In genomic region chr15:84672616-84673015, GRCm38 (mm10) we compare ENCODE assay signal across 15 mouse cellular contexts. TPM values are rescaled to one million over a fixed set of nuclear protein-coding genes. Genes with fewer than 3 reads are reported as not detected.
A peak's percentile ranks its signal among the peaks of the same experiment; 100 is the strongest.
DNase-seq lines count a peak whose midpoint lies in the region; ATAC-seq and TF ChIP-seq lines count a peak whose summit lies in the region.
"Had no signal": no experiment of that assay in that cellular context is flagged by ENCODE, and none has a peak within 500 bp of the region (broad histone marks: within the 10 kb centered on the region; RNA-seq: fewer than 3 reads in every experiment).

No protein-coding gene starts in this region.

- H3ac ChIP-seq in myocyte (ENCODE audit: control insufficient read depth, insufficient read length) = no peak overlapping the region

- 74% methylated on average over 3 of the region's 3 CpGs for WGBS in heart, embryonic 16.5 days
- WGBS in heart, embryonic 11.5 days (ENCODE audit: insufficient replicate concordance) = 66% methylated on average over 3 of the region's 3 CpGs
- 52% methylated on average over 3 of the region's 3 CpGs for WGBS in intestine, embryonic 16.5 days

- no peaks in the 10 kb centered on the region for H3K27me3 ChIP-seq in heart, embryonic 16.5 days (ENCODE audit: control insufficient read depth, insufficient read depth, low read length)
- no peaks in the 10 kb centered on the region for H3K27me3 ChIP-seq in heart, embryonic 11.5 days (ENCODE audit: control insufficient read depth, insufficient read depth, low read length)
- no peaks in the 10 kb centered on the region for H3K27me3 ChIP-seq in intestine, embryonic 16.5 days (replicated peaks; ENCODE audit: control insufficient read depth, insufficient read depth, low read length)
- H3K27me3 ChIP-seq in myocyte (ENCODE audit: control insufficient read depth, insufficient read depth, insufficient read length) = no peaks in the 10 kb centered on the region
- H3K27me3 ChIP-seq: embryonic facial prominence, embryonic 12.5 days; limb, embryonic 12.5 days had no signal

- H3K9me3 ChIP-seq in heart, embryonic 16.5 days (replicated peaks; ENCODE audit: control insufficient read depth, low read length) = no peaks in the 10 kb centered on the region
- H3K9me3 ChIP-seq in heart, embryonic 11.5 days (replicated peaks; ENCODE audit: control insufficient read depth, low read length) = no peaks in the 10 kb centered on the region
- no peaks in the 10 kb centered on the region for H3K9me3 ChIP-seq in intestine, embryonic 16.5 days (ENCODE audit: control insufficient read depth, low read length)
- H3K9me3 ChIP-seq: embryonic facial prominence, embryonic 12.5 days; forebrain, embryonic 10.5 days; limb, embryonic 12.5 days had no signal

- H3K79me2 ChIP-seq in myocyte (ENCODE audit: control insufficient read depth, insufficient read depth) = no peaks in the 10 kb centered on the region

- peaks cover 15% of the 10 kb centered on the region for H3K4me1 ChIP-seq in heart, embryonic 16.5 days (ENCODE audit: control insufficient read depth, insufficient read depth, low read length)
- H3K4me1 ChIP-seq in heart, embryonic 11.5 days (ENCODE audit: control insufficient read depth, insufficient read depth, low read length) = peaks cover 10% of the 10 kb centered on the region
- H3K4me1 ChIP-seq in intestine, embryonic 16.5 days (ENCODE audit: control insufficient read depth, insufficient read depth, low read length) = peaks cover 29% of the 10 kb centered on the region
- H3K4me1 ChIP-seq: limb, embryonic 12.5 days had no signal

- ATAC-seq in heart, embryonic 16.5 days (replicated peaks; ENCODE audit: extremely low read depth, insufficient read depth, low FRiP score) = peak; percentile 38; the same call in 1 of the 2 replicates
- ATAC-seq in heart, embryonic 11.5 days (replicated peaks; ENCODE audit: insufficient number of reproducible peaks, low FRiP score, low TSS enrichment) = no peak
- peak; percentile 4; the same call in 1 of the 2 replicates for ATAC-seq in intestine, embryonic 16.5 days
- no peak for ATAC-seq in CD4-positive, CD25-positive, alpha-beta regulatory T cell, adult 4 months
- ATAC-seq: inflammation-experienced regulatory T-cells, adult 6 months had no signal

- H3K36me3 ChIP-seq in heart, embryonic 16.5 days (ENCODE audit: control insufficient read depth, insufficient read depth) = no peaks in the 10 kb centered on the region
- H3K36me3 ChIP-seq in heart, embryonic 11.5 days (ENCODE audit: control insufficient read depth, insufficient read depth, low read length) = no peaks in the 10 kb centered on the region
- H3K36me3 ChIP-seq in intestine, embryonic 16.5 days (ENCODE audit: control insufficient read depth, insufficient read depth, low read length) = no peaks in the 10 kb centered on the region
- H3K36me3 ChIP-seq in myocyte (ENCODE audit: control insufficient read depth, insufficient read depth) = no peaks in the 10 kb centered on the region
- H3K36me3 ChIP-seq: embryonic facial prominence, embryonic 12.5 days; forebrain, embryonic 10.5 days; limb, embryonic 12.5 days had no signal

- DNase-seq in kidney, postnatal 14 days = peak; percentile 88
- DNase-seq in embryo, embryonic 9.5 days (ENCODE audit: extremely low spot score) = no peak
- DNase-seq: cerebellum, adult 9-10 months; heart, postnatal 10 days; spleen, adult 18-20 months had no signal

- H3K4me2 ChIP-seq in heart, embryonic 16.5 days (ENCODE audit: low read depth, low read length) = no peak overlapping the region
- H3K4me2 ChIP-seq in heart, embryonic 11.5 days = no peak overlapping the region
- peak overlapping the region; percentile 15; the same call in 1 of the 2 replicates for H3K4me2 ChIP-seq in intestine, embryonic 16.5 days (ENCODE audit: low read depth, low read length)
- H3K4me2 ChIP-seq in myocyte (ENCODE audit: low read depth) = no peak overlapping the region
- H3K4me2 ChIP-seq: embryonic facial prominence, embryonic 12.5 days; limb, embryonic 12.5 days; midbrain, embryonic 11.5 days had no signal

- H3K27ac ChIP-seq in heart, embryonic 16.5 days (ENCODE audit: low read length) = no peak overlapping the region
- H3K27ac ChIP-seq in heart, embryonic 11.5 days (ENCODE audit: low read depth, low read length) = no peak overlapping the region
- peak overlapping the region; percentile 64 for H3K27ac ChIP-seq in intestine, embryonic 16.5 days (ENCODE audit: low read length)
- H3K27ac ChIP-seq: embryonic facial prominence, embryonic 12.5 days; forebrain, embryonic 10.5 days; limb, embryonic 12.5 days had no signal

- no peak overlapping the region for H3K4me3 ChIP-seq in heart, embryonic 16.5 days (ENCODE audit: low read length)
- no peak overlapping the region for H3K4me3 ChIP-seq in heart, embryonic 11.5 days (ENCODE audit: low read depth, low read length)
- peak overlapping the region; percentile 5; the same call in 1 of the 2 replicates for H3K4me3 ChIP-seq in intestine, embryonic 16.5 days (ENCODE audit: low read length)
- H3K4me3 ChIP-seq in myocyte = no peak overlapping the region
- H3K4me3 ChIP-seq: embryonic facial prominence, embryonic 12.5 days; forebrain, embryonic 10.5 days; limb, embryonic 12.5 days had no signal

- no peak for TF ChIP-seq POLR2A in myocyte (IDR thresholded peaks at IDR 0.05; ENCODE audit: insufficient read length, low read depth)

- H3K9ac ChIP-seq in heart, embryonic 16.5 days (ENCODE audit: low read length) = no peak overlapping the region
- no peak overlapping the region for H3K9ac ChIP-seq in heart, embryonic 11.5 days (ENCODE audit: low read depth, low read length)
- peak overlapping the region; percentile 11 for H3K9ac ChIP-seq in intestine, embryonic 16.5 days (ENCODE audit: low read depth, low read length)
- H3K9ac ChIP-seq: embryonic facial prominence, embryonic 12.5 days had no signal

TF ChIP-seq in myocyte, 11 proteins besides CTCF, POLR2A, EP300 and RAD21:
- TF ChIP-seq E2F4 (IDR thresholded peaks at IDR 0.05; ENCODE audit: insufficient read depth) (no peak), USF1 (IDR thresholded peaks at IDR 0.05; ENCODE audit: low read depth) (peak; percentile 28)

RNA-seq across cellular contexts. Expression of gene Prr5, which starts 3.2 kb away (rescaled TPM):
- 11.3 and 14.8 TPM in 2 replicates for polyA plus RNA-seq in heart, embryonic 16.5 days (2015; fragmentation: Nextera tagmentation; extraction: Ambion mirVana)
- polyA plus RNA-seq in heart, embryonic 11.5 days (2014; fragmentation: Nextera tagmentation; extraction: Ambion mirVana) = 18.0 and 19.9 TPM in 2 replicates
- 69.1 and 81.3 TPM in 2 replicates for polyA plus RNA-seq in intestine, embryonic 16.5 days (2015; fragmentation: Nextera tagmentation; extraction: Ambion mirVana)
- 8.1 TPM for polyA plus RNA-seq in myocyte (2012; fragmentation: generic; extraction: Trizol)
- polyA plus RNA-seq in CD4-positive, CD25-positive, alpha-beta regulatory T cell, adult 4 months (2017; shearing (Covaris generic)) = under 1 TPM in 1 of 2 experiments, not detected in 1; 0.56 TPM

RNA-seq across cellular contexts. Expression of gene Arhgap8, which starts 47.2 kb away (rescaled TPM):
- polyA plus RNA-seq in heart, embryonic 16.5 days (2015; fragmentation: Nextera tagmentation; extraction: Ambion mirVana) = 7.4 and 10.1 TPM in 2 replicates
- 2.7 TPM in 2 replicates for polyA plus RNA-seq in heart, embryonic 11.5 days (2014; fragmentation: Nextera tagmentation; extraction: Ambion mirVana)
- 14.3 and 16.3 TPM in 2 replicates for polyA plus RNA-seq in intestine, embryonic 16.5 days (2015; fragmentation: Nextera tagmentation; extraction: Ambion mirVana)
- polyA plus RNA-seq in myocyte (2012; fragmentation: generic; extraction: Trizol) = not detected
- not detected for polyA plus RNA-seq in CD4-positive, CD25-positive, alpha-beta regulatory T cell, adult 4 months (2017; shearing (Covaris generic))

Comparison
In these comparisons a context has a peak if more than half of its experiments do, and no peak if none do; other contexts are left out.
1. ATAC-seq: peak in heart, embryonic 16.5 days (single experiment) and intestine, embryonic 16.5 days (single experiment); none in heart, embryonic 11.5 days (single experiment) and CD4-positive, CD25-positive, alpha-beta regulatory T cell, adult 4 months (single experiment).